10 mouse cellular contexts compared by ENCODE assay signal in the genomic region with DNA sequence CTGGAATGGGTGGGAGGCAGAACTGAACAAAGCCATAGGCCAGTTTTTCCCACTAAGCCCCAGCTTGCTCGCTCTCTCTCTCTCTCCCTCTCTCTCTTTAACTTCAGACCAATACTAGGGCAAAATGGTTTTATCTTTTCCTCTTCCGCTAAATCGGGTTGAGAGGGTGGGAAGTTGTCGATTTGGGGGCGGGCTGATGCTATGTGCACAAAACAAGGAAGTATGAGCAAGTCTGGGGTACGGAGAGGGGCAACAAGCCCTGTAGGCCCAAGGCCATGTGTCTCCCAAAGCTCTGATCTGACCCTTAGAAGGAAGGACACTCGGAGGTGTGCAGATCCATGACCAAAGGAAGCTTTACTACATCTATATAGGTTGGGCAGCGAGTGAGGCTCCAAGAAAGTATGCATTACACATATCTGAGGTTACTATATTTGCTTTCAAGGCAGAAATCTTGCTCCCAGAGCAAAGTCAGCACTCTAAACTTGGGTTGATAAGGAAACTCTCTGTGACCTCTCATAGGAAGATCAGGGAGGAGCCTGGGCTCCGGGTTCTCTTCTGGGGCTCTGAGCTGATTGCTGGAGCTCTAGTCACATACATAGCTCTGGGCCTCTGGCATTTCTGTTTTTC. TPM values are rescaled to one million over a fixed set of nuclear protein-coding genes. Genes with fewer than 3 reads are reported as not detected.
DNase-seq lines count a peak whose midpoint lies in the region; ATAC-seq and TF ChIP-seq lines count a peak whose summit lies in the region.
"Had no signal": no experiment of that assay in that cellular context is flagged by ENCODE, and none has a peak within 500 bp of the region (broad histone marks: within the 10 kb centered on the region; RNA-seq: fewer than 3 reads in every experiment).

No protein-coding gene starts in this region.

- no peaks in the 10 kb centered on the region for H3K79me2 ChIP-seq in heart, adult 2 months (replicated peaks; ENCODE audit: control insufficient read depth, insufficient read depth, low read length)

- no peak for TF ChIP-seq CTCF in heart, adult 2 months (IDR thresholded peaks at IDR 0.05)

- no peaks in the 10 kb centered on the region for H3K36me3 ChIP-seq in heart, embryonic 11.5 days (ENCODE audit: control insufficient read depth, insufficient read depth, low read length)
- no peaks in the 10 kb centered on the region for H3K36me3 ChIP-seq in heart, adult 2 months (ENCODE audit: control insufficient read depth, insufficient read depth, low read length)

- H3K9ac ChIP-seq in heart, embryonic 11.5 days (ENCODE audit: low read depth, low read length): no peak overlapping the region
- no peak overlapping the region for H3K9ac ChIP-seq in heart, adult 2 months (ENCODE audit: low read depth, low read length)

- peaks cover 6% of the 10 kb centered on the region; the same call in 1 of the 2 replicates for H3K27me3 ChIP-seq in heart, embryonic 11.5 days (ENCODE audit: control insufficient read depth, insufficient read depth, low read length)
- H3K27me3 ChIP-seq in heart, adult 2 months (ENCODE audit: control insufficient read depth, insufficient read depth, low read length): no peaks in the 10 kb centered on the region

- 0 out of 2 replicates have a peak overlapping the region, but pooled peaks have one; percentile 94 for H3K4me2 ChIP-seq in heart, embryonic 11.5 days

- ATAC-seq in heart, embryonic 11.5 days (replicated peaks; ENCODE audit: insufficient number of reproducible peaks, low FRiP score, low TSS enrichment): no peak
- ATAC-seq: Patski had no signal

- no peak for TF ChIP-seq POLR2A in heart, adult 2 months (IDR thresholded peaks at IDR 0.05; ENCODE audit: insufficient read depth, low read depth, low read length)

- 38% methylated on average over 9 of the region's 9 CpGs for WGBS in heart, embryonic 11.5 days (ENCODE audit: insufficient replicate concordance)
- WGBS in heart, adult 2 months: 50% methylated on average over 9 of the region's 9 CpGs

- intact Hi-C loops in heart, adult 2 months (cut with DNase I): loop anchor here (1.0 to 2.0 kb wide), 2 partner anchors 21 to 109 kb away; no protein-coding TSS in a partner anchor

- H3K4me3 ChIP-seq in heart, embryonic 11.5 days (ENCODE audit: low read depth, low read length): no peak overlapping the region
- no peak overlapping the region for H3K4me3 ChIP-seq in heart, adult 2 months
- H3K4me3 ChIP-seq in brown adipose tissue, adult 24 weeks (ENCODE audit: insufficient read depth, low read depth, low read length): no peak overlapping the region

- H3K4me1 ChIP-seq in heart, embryonic 11.5 days (ENCODE audit: control insufficient read depth, insufficient read depth, low read length): peaks cover 31% of the 10 kb centered on the region
- peaks cover 4% of the 10 kb centered on the region for H3K4me1 ChIP-seq in heart, adult 2 months (ENCODE audit: control insufficient read depth, insufficient read depth, low read length)
- no peaks in the 10 kb centered on the region for H3K4me1 ChIP-seq in brown adipose tissue, adult 24 weeks (ENCODE audit: control insufficient read depth, insufficient read depth, insufficient read length, low read length)

- TF ChIP-seq EP300 in heart, adult 2 months (IDR thresholded peaks at IDR 0.05; ENCODE audit: insufficient read depth, low read depth, low read length): no peak

- no peaks in the 10 kb centered on the region for H3K9me3 ChIP-seq in heart, embryonic 11.5 days (replicated peaks; ENCODE audit: control insufficient read depth, low read length)

- no peak for DNase-seq in heart, adult 2 months
- peak; percentile 19 for DNase-seq in A20 (ENCODE audit: low read depth, low spot score)
- peak; percentile 68 for DNase-seq in naive thymus-derived CD4-positive, alpha-beta T cell, adult 2 months (ENCODE audit: low read depth)
- DNase-seq in kidney, postnatal 14 days: no peak
- no peak for DNase-seq in adrenal gland, postnatal 4 days (ENCODE audit: low spot score in 2 of 2)
- DNase-seq in ovary, postnatal 14 days (ENCODE audit: low spot score): no peak

- H3K27ac ChIP-seq in heart, embryonic 11.5 days (ENCODE audit: low read depth, low read length): no peak overlapping the region
- no peak overlapping the region for H3K27ac ChIP-seq in heart, adult 2 months
- H3K27ac ChIP-seq in brown adipose tissue, adult 24 weeks (replicated peaks; ENCODE audit: low read depth, low read length): peak overlapping the region; percentile 25

RNA-seq across cellular contexts. Expression of a gene that starts 1.4 kb away (rescaled TPM):
- 26.4 and 31.1 TPM in 2 replicates for polyA plus RNA-seq in heart, embryonic 11.5 days (2014; fragmentation: Nextera tagmentation; extraction: Ambion mirVana)
- 10 to 100 TPM in 1 of 2 experiments, 1 to 10 TPM in 1; 8.1 to 10.1 TPM for total RNA-seq in heart, adult 2 months (2021)
- 8.9 and 9.7 TPM in 2 replicates for polyA plus RNA-seq in heart, adult 2 months (2012; rRNA removed)
- polyA plus RNA-seq in brown adipose tissue, adult 24 weeks (2012; ENCODE audit: insufficient read depth, insufficient read length, missing spikeins): 5.3 and 5.9 TPM in 2 replicates
- total RNA-seq in adrenal gland, postnatal 4 days (2021): 10 to 100 TPM; 28.9 to 37.6 TPM

RNA-seq across cellular contexts. Expression of a gene that starts 25.6 kb away (rescaled TPM):
- polyA plus RNA-seq in heart, embryonic 11.5 days (2014; fragmentation: Nextera tagmentation; extraction: Ambion mirVana): 7.5 and 8.2 TPM in 2 replicates
- 10 to 100 TPM in 1 of 2 experiments, 1 to 10 TPM in 1; 8.8 to 11.6 TPM for total RNA-seq in heart, adult 2 months (2021)
- 8.6 and 9.9 TPM in 2 replicates for polyA plus RNA-seq in heart, adult 2 months (2012; rRNA removed)
- 8.5 and 8.8 TPM in 2 replicates for polyA plus RNA-seq in brown adipose tissue, adult 24 weeks (2012; ENCODE audit: insufficient read depth, insufficient read length, missing spikeins)
- total RNA-seq in adrenal gland, postnatal 4 days (2021): 10 to 100 TPM; 11.9 to 12.0 TPM

RNA-seq across cellular contexts. Expression of a gene that starts 26.0 kb away (rescaled TPM):
- polyA plus RNA-seq in heart, embryonic 11.5 days (2014; fragmentation: Nextera tagmentation; extraction: Ambion mirVana): 13.7 and 15.7 TPM in 2 replicates
- 10 to 100 TPM; 18.5 to 23.6 TPM for total RNA-seq in heart, adult 2 months (2021)
- polyA plus RNA-seq in heart, adult 2 months (2012; rRNA removed): 20.2 and 31.5 TPM in 2 replicates
- 20.9 and 29.3 TPM in 2 replicates for polyA plus RNA-seq in brown adipose tissue, adult 24 weeks (2012; ENCODE audit: insufficient read depth, insufficient read length, missing spikeins)
- total RNA-seq in adrenal gland, postnatal 4 days (2021): 10 to 100 TPM; 21.6 to 22.1 TPM

RNA-seq across cellular contexts. Expression of a gene that starts 27.9 kb away (rescaled TPM):
- polyA plus RNA-seq in heart, embryonic 11.5 days (2014; fragmentation: Nextera tagmentation; extraction: Ambion mirVana): 0.19 and 0.20 TPM in 2 replicates
- under 1 TPM; 0.11 to 0.60 TPM for total RNA-seq in heart, adult 2 months (2021)
- 0.38 and 1.00 TPM in 2 replicates for polyA plus RNA-seq in heart, adult 2 months (2012; rRNA removed)
- 0.28 TPM in 1 of 2 replicates, not detected in the other for polyA plus RNA-seq in brown adipose tissue, adult 24 weeks (2012; ENCODE audit: insufficient read depth, insufficient read length, missing spikeins)
- 1 to 10 TPM; 2.0 to 2.2 TPM for total RNA-seq in adrenal gland, postnatal 4 days (2021)
- total RNA-seq: gastrocnemius, postnatal 14 days had no signal
- polyA plus RNA-seq: Patski had no signal

Comparison
In these comparisons a context has a peak if more than half of its experiments do, and no peak if none do; other contexts are left out.
1. DNase-seq: peak in A20 (single experiment) and naive thymus-derived CD4-positive, alpha-beta T cell, adult 2 months (single experiment); none in heart, adult 2 months (0 of 2), kidney, postnatal 14 days (single experiment), adrenal gland, postnatal 4 days (0 of 2) and ovary, postnatal 14 days (single experiment).